Mouse (Mus musculus) myocyte (in vitro differentiated cells): ENCODE results near the gene Chmp4b.

ENCODE experiments used
- CEBPB ChIP-seq: IDR thresholded peaks from 2 replicates; pipeline ENCODE4 v1.6.1; 2011; ENCODE audit warnings: mild to moderate bottlenecking, moderate library complexity; ENCODE audit not compliant: poor library complexity, insufficient read depth, severe bottlenecking
- E2F4 ChIP-seq: IDR thresholded peaks from one replicate; pipeline ENCODE4 v1.6.1; 2011; ENCODE audit warnings: mild to moderate bottlenecking, control low read depth, moderate library complexity; ENCODE audit not compliant: insufficient read depth
- MAX ChIP-seq: IDR thresholded peaks from one replicate; pipeline ENCODE4 v1.6.1; 2011; ENCODE audit warnings: low read depth, mild to moderate bottlenecking, control low read depth
- MYOD1 ChIP-seq, 3 experiments: IDR thresholded peaks; one replicate each; pipeline ENCODE4 v1.6.1; 2011; ENCODE audit warnings: control low read depth in 2 of 3, low read depth in 2 of 3, mild to moderate bottlenecking in 2 of 3, moderate library complexity in 1 of 3; ENCODE audit not compliant: insufficient read length in 2 of 3, control insufficient read depth in 1 of 3
- MYOG ChIP-seq, 3 experiments: IDR thresholded peaks; one replicate each; pipeline ENCODE4 v1.6.1; 2011; ENCODE audit warnings: control low read depth in 2 of 3, low read depth in 2 of 3, mild to moderate bottlenecking in 2 of 3; ENCODE audit not compliant: insufficient read length in 2 of 3, control insufficient read depth in 1 of 3, insufficient read depth in 1 of 3
- POLR2A ChIP-seq: IDR thresholded peaks from one replicate; pipeline ENCODE4 v1.6.1; 2011; ENCODE audit warnings: low read depth, mild to moderate bottlenecking, control low read depth, moderate library complexity; ENCODE audit not compliant: insufficient read length
- POLR2AphosphoS2 ChIP-seq: IDR thresholded peaks from one replicate; pipeline ENCODE4 v1.6.1; 2011; ENCODE audit warnings: low read depth, control low read depth; ENCODE audit not compliant: insufficient read length
- REST ChIP-seq: IDR thresholded peaks from one replicate; pipeline ENCODE4 v1.6.1; 2011; ENCODE audit warnings: mild to moderate bottlenecking, control low read depth, moderate library complexity; ENCODE audit not compliant: insufficient read depth, insufficient read length
- SRF ChIP-seq: IDR thresholded peaks from one replicate; pipeline ENCODE4 v1.6.1; 2011; ENCODE audit warnings: low read depth; ENCODE audit not compliant: control insufficient read depth, insufficient read length
- TCF12 ChIP-seq: IDR thresholded peaks from one replicate; pipeline ENCODE4 v1.6.1; 2011; ENCODE audit warnings: mild to moderate bottlenecking, control low read depth; ENCODE audit not compliant: poor library complexity, insufficient read depth, severe bottlenecking
- USF1 ChIP-seq: IDR thresholded peaks from one replicate; pipeline ENCODE4 v1.6.1; 2011; ENCODE audit warnings: low read depth, mild to moderate bottlenecking, control low read depth, moderate library complexity

DNA sequence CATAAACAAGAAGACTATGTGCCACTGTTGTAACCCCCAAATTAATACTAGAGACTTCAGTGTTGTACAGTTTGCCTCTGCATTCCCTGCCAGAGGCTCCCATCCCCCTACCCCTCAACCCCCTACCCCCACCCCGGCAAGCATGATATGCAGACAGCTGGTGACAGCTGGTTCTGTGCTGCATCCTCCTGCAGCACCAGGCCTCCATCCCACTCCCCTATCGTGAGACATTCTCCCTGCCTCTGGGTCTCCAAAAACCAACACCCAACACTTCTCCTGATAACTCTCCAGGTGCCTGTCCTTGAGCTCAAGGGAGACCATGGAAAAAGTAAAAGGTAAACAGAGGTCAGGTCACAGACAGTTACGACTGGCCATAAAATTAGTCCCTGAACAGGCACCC, 78.2 kb downstream of the Chmp4b start:
- TF ChIP-seq TCF12 (no peak), POLR2A (no peak), CEBPB (no peak), E2F4 (no peak), SRF (no peak), MYOG (IDR thresholded peaks at IDR 0.05; ENCODE audit: control insufficient read depth in 1 of 3, insufficient read depth in 1 of 3, insufficient read length in 2 of 3, low read depth in 2 of 3) (no peak), POLR2AphosphoS2 (no peak), MYOD1 (IDR thresholded peaks at IDR 0.05; ENCODE audit: control insufficient read depth in 1 of 3, insufficient read length in 2 of 3, low read depth in 2 of 3) (no peak), MAX (no peak), REST (no peak), USF1 (no peak)
